Mouse (Mus musculus): ENCODE measurements at regions not wholly inside any gene's neighbourhood (a gene's known extent, or its start where the extent isn't known, plus 50 kb on each side); places are given as distances from the start of the nearest gene placed in this dataset.

DNA sequence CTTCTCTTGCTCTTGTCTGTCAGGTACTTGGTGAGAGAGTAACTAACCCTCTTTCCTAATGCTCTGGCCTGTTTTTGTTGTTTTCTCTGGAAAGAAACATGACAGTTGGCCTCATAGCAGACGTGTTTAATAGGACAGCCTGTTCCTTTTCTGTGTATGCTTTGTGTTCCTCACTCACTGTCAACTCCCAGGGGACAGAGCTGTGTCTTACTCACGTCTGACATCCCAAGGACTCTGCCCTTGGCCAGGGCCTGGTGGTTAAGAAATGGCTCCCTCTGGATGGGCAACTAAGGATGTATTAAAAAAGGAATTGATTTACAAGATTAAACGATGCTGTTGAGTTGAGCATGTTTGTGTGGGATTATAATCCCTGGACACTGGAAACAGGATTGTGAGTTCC is 164.1 kb downstream of the Cbln1 start:
- H3K27ac ChIP-seq (replicated peaks; ENCODE audit: low read depth, low read length), result no peak overlapping the region
- H3K9me3 ChIP-seq (replicated peaks; ENCODE audit: control insufficient read depth, low read length), result no peaks in the 10 kb centered on the region
- H3K9ac ChIP-seq (replicated peaks; ENCODE audit: low read length), result no peak overlapping the region
- DNase-seq (ENCODE audit: low spot score), result no peak
- H3K4me2 ChIP-seq (ENCODE audit: low read depth, low read length), result no peak overlapping the region
- no peaks in the 10 kb centered on the region for H3K4me1 ChIP-seq (ENCODE audit: control insufficient read depth, insufficient read depth, low read length)
- ATAC-seq (replicated peaks; ENCODE audit: insufficient number of reproducible peaks, low FRiP score, low TSS enrichment, low read depth), result no peak
- 58% methylated on average over 3 of the region's 3 CpGs for whole genome bisulfite sequencing
- no peaks in the 10 kb centered on the region for H3K36me3 ChIP-seq (replicated peaks; ENCODE audit: control insufficient read depth, insufficient read depth, low read depth, low read length)
- no peaks in the 10 kb centered on the region for H3K27me3 ChIP-seq (ENCODE audit: control insufficient read depth, insufficient read depth, low read length)
- no peak overlapping the region for H3K4me3 ChIP-seq (ENCODE audit: low read depth, low read length)

GRCm38 (mm10) chr8:87305001-87305400 is 167.4 kb downstream of the Cbln1 start:
- no peaks in the 10 kb centered on the region for H3K4me1 ChIP-seq (ENCODE audit: control insufficient read depth, insufficient read depth, low read length)
- H3K4me2 ChIP-seq (ENCODE audit: low read depth, low read length), result no peak overlapping the region
- no peak overlapping the region for H3K4me3 ChIP-seq (ENCODE audit: low read depth, low read length)
- H3K27me3 ChIP-seq (ENCODE audit: control insufficient read depth, insufficient read depth, low read length), result no peaks in the 10 kb centered on the region
- ATAC-seq (replicated peaks; ENCODE audit: insufficient number of reproducible peaks, low FRiP score, low TSS enrichment, low read depth), result no peak
- no peaks in the 10 kb centered on the region for H3K9me3 ChIP-seq (replicated peaks; ENCODE audit: control insufficient read depth, low read length)
- WGBS, result 85% methylated on average over 6 of the region's 6 CpGs
- no peaks in the 10 kb centered on the region for H3K36me3 ChIP-seq (replicated peaks; ENCODE audit: control insufficient read depth, insufficient read depth, low read depth, low read length)
- DNase-seq (ENCODE audit: low spot score), result no peak
- no peak overlapping the region for H3K9ac ChIP-seq (replicated peaks; ENCODE audit: low read length)
- no peak overlapping the region for H3K27ac ChIP-seq (replicated peaks; ENCODE audit: low read depth, low read length)

DNA sequence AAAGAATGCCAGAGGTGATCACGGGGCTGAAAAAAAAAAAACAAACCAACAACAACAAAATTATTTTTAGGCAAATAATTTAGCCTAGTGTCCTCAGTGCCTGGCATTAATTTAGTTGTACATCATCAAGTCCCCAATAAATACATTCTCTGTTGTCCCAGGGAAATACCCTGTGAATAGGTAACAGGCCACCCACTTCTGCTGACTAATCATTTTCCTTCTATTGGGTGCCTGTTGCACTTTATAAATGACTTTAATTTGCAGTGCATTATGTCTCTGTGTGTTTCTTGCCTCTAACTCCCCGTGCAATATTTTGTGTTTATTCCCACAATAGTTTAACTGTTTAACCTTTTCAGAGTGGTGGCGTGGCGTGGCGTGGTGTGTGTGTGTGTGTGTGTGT is 168.9 kb downstream of the Cbln1 start:
- H3K36me3 ChIP-seq (replicated peaks; ENCODE audit: control insufficient read depth, insufficient read depth, low read depth, low read length), result no peaks in the 10 kb centered on the region
- 84% methylated on average over 5 of the region's 5 CpGs for WGBS
- H3K27ac ChIP-seq (replicated peaks; ENCODE audit: low read depth, low read length), result no peak overlapping the region
- ATAC-seq (replicated peaks; ENCODE audit: insufficient number of reproducible peaks, low FRiP score, low TSS enrichment, low read depth), result no peak
- no peaks in the 10 kb centered on the region for H3K27me3 ChIP-seq (ENCODE audit: control insufficient read depth, insufficient read depth, low read length)
- H3K4me3 ChIP-seq (ENCODE audit: low read depth, low read length), result no peak overlapping the region
- no peak overlapping the region for H3K4me2 ChIP-seq (ENCODE audit: low read depth, low read length)
- no peaks in the 10 kb centered on the region for H3K4me1 ChIP-seq (ENCODE audit: control insufficient read depth, insufficient read depth, low read length)
- no peak overlapping the region for H3K9ac ChIP-seq (replicated peaks; ENCODE audit: low read length)
- DNase-seq (ENCODE audit: low spot score), result no peak
- no peaks in the 10 kb centered on the region for H3K9me3 ChIP-seq (replicated peaks; ENCODE audit: control insufficient read depth, low read length)

GRCm38 (mm10) chr8:87297761-87298160 is 174.6 kb downstream of the Cbln1 start:
- DNase-seq (ENCODE audit: low spot score) (no peak), ATAC-seq (replicated peaks; ENCODE audit: insufficient number of reproducible peaks, low FRiP score, low TSS enrichment, low read depth) (no peak)
- H3K4me3 ChIP-seq (ENCODE audit: low read depth, low read length), result no peak overlapping the region
- no peaks in the 10 kb centered on the region for H3K27me3 ChIP-seq (ENCODE audit: control insufficient read depth, insufficient read depth, low read length)
- no peak overlapping the region for H3K27ac ChIP-seq (replicated peaks; ENCODE audit: low read depth, low read length)
- H3K4me1 ChIP-seq (ENCODE audit: control insufficient read depth, insufficient read depth, low read length), result no peaks in the 10 kb centered on the region
- H3K36me3 ChIP-seq (replicated peaks; ENCODE audit: control insufficient read depth, insufficient read depth, low read depth, low read length), result no peaks in the 10 kb centered on the region
- WGBS, result 91% methylated on average over 6 of the region's 6 CpGs
- no peak overlapping the region for H3K9ac ChIP-seq (replicated peaks; ENCODE audit: low read length)
- H3K4me2 ChIP-seq (ENCODE audit: low read depth, low read length), result no peak overlapping the region
- H3K9me3 ChIP-seq (replicated peaks; ENCODE audit: control insufficient read depth, low read length), result no peaks in the 10 kb centered on the region

DNA sequence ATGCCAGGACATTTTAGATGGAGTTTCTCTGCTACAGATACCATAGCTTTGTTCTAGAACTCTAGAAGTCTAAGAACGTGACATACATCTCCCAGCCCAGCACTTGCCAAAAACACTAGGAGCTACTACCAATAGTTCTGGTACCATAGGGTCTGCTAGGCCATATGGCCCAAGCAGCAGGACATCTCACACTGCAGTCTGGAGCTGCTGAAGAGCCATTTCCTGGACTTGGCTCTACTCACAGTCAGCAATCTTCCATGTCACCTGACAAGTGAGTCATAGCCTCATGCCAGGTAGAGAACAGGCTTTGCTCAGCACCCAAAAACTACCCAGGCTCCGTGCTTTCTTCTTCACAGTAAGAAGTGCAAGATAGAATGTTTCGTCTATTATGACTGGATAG is 175.1 kb downstream of the Cbln1 start:
- Histone ChIP-seq H3K27me3 (ENCODE audit: control insufficient read depth, insufficient read depth, low read length) (no peaks in the 10 kb centered on the region), H3K4me2 (ENCODE audit: low read depth, low read length) (no peak overlapping the region), H3K9ac (replicated peaks; ENCODE audit: low read length) (no peak overlapping the region), H3K4me3 (ENCODE audit: low read depth, low read length) (no peak overlapping the region), H3K4me1 (ENCODE audit: control insufficient read depth, insufficient read depth, low read length) (no peaks in the 10 kb centered on the region), H3K9me3 (replicated peaks; ENCODE audit: control insufficient read depth, low read length) (no peaks in the 10 kb centered on the region), H3K36me3 (replicated peaks; ENCODE audit: control insufficient read depth, insufficient read depth, low read depth, low read length) (no peaks in the 10 kb centered on the region), H3K27ac (replicated peaks; ENCODE audit: low read depth, low read length) (no peak overlapping the region)
- ATAC-seq (replicated peaks; ENCODE audit: insufficient number of reproducible peaks, low FRiP score, low TSS enrichment, low read depth) (no peak), DNase-seq (ENCODE audit: low spot score) (no peak)
- WGBS, result 90% methylated on average over 3 of the region's 3 CpGs

GRCm38 (mm10) chr8:87286059-87286458 is 186.3 kb downstream of the Cbln1 start:
- H3K4me2 ChIP-seq (ENCODE audit: low read depth, low read length), result no peak overlapping the region
- no peaks in the 10 kb centered on the region for H3K36me3 ChIP-seq (replicated peaks; ENCODE audit: control insufficient read depth, insufficient read depth, low read depth, low read length)
- no peak overlapping the region for H3K9ac ChIP-seq (replicated peaks; ENCODE audit: low read length)
- 87% methylated on average over 8 of the region's 8 CpGs for WGBS
- DNase-seq (ENCODE audit: low spot score), result no peak
- H3K4me3 ChIP-seq (ENCODE audit: low read depth, low read length), result no peak overlapping the region
- no peak for ATAC-seq (replicated peaks; ENCODE audit: insufficient number of reproducible peaks, low FRiP score, low TSS enrichment, low read depth)
- no peaks in the 10 kb centered on the region for H3K9me3 ChIP-seq (replicated peaks; ENCODE audit: control insufficient read depth, low read length)
- H3K27ac ChIP-seq (replicated peaks; ENCODE audit: low read depth, low read length), result no peak overlapping the region
- no peaks in the 10 kb centered on the region for H3K27me3 ChIP-seq (ENCODE audit: control insufficient read depth, insufficient read depth, low read length)
- H3K4me1 ChIP-seq (ENCODE audit: control insufficient read depth, insufficient read depth, low read length), result no peaks in the 10 kb centered on the region

DNA sequence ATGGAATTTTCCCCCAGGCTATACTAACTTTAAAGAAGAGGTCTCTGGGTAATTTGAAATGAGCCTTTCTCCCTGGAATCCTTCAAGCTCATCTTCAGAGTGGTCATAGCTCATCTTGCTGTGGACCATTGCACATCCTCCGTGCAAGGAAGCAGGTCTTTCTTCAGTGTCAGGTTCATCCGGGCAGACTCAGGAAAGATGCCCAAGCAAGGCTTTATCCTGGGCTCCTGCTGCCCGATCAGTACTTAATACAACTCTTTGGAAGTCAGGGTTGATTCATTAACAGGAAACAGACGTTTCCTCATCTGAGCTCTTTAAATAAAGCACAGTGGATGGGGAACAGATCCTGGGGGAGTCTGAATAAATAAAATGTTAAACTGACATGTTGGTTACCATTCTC is 188.1 kb downstream of the Cbln1 start:
- no peak for ATAC-seq (replicated peaks; ENCODE audit: insufficient number of reproducible peaks, low FRiP score, low TSS enrichment, low read depth)
- H3K36me3 ChIP-seq (replicated peaks; ENCODE audit: control insufficient read depth, insufficient read depth, low read depth, low read length), result no peaks in the 10 kb centered on the region
- DNase-seq (ENCODE audit: low spot score), result no peak
- no peaks in the 10 kb centered on the region for H3K9me3 ChIP-seq (replicated peaks; ENCODE audit: control insufficient read depth, low read length)
- no peak overlapping the region for H3K4me2 ChIP-seq (ENCODE audit: low read depth, low read length)
- no peaks in the 10 kb centered on the region for H3K27me3 ChIP-seq (ENCODE audit: control insufficient read depth, insufficient read depth, low read length)
- H3K4me1 ChIP-seq (ENCODE audit: control insufficient read depth, insufficient read depth, low read length), result no peaks in the 10 kb centered on the region
- H3K9ac ChIP-seq (replicated peaks; ENCODE audit: low read length), result no peak overlapping the region
- H3K4me3 ChIP-seq (ENCODE audit: low read depth, low read length), result no peak overlapping the region
- 54% methylated on average over 4 of the region's 4 CpGs for WGBS
- no peak overlapping the region for H3K27ac ChIP-seq (replicated peaks; ENCODE audit: low read depth, low read length)

DNA sequence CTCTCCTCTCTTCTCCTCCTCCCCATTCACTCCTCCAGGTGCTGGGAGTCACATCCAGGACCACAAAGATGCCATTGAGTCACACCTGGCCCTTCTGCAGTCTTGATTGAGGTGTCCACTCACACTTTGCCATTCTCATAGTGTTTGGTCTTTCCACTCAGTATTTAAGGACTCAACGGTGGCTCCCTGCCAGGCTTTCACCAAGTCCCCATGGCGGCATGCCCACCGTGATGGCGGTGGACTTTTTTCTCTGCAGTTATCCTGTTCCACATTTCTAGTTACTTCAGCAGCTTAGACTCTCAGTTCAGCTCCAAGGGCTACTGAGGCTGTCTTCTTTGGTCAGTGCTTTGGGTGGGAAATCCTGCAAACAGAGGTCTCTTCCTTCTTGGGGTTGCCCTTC is 189.9 kb downstream of the Cbln1 start:
- Histone ChIP-seq H3K4me1 (ENCODE audit: control insufficient read depth, insufficient read depth, low read length) (no peaks in the 10 kb centered on the region), H3K9me3 (replicated peaks; ENCODE audit: control insufficient read depth, low read length) (no peaks in the 10 kb centered on the region), H3K9ac (replicated peaks; ENCODE audit: low read length) (no peak overlapping the region), H3K27ac (replicated peaks; ENCODE audit: low read depth, low read length) (no peak overlapping the region), H3K4me3 (ENCODE audit: low read depth, low read length) (no peak overlapping the region), H3K4me2 (ENCODE audit: low read depth, low read length) (no peak overlapping the region), H3K36me3 (replicated peaks; ENCODE audit: control insufficient read depth, insufficient read depth, low read depth, low read length) (no peaks in the 10 kb centered on the region), H3K27me3 (ENCODE audit: control insufficient read depth, insufficient read depth, low read length) (no peaks in the 10 kb centered on the region)
- WGBS, result 89% methylated on average over 4 of the region's 4 CpGs
- no peak for ATAC-seq (replicated peaks; ENCODE audit: insufficient number of reproducible peaks, low FRiP score, low TSS enrichment, low read depth)
- DNase-seq (ENCODE audit: low spot score), result no peak

GRCm38 (mm10) chr8:87273328-87273727 is 199.1 kb downstream of the Cbln1 start:
- H3K27ac ChIP-seq (replicated peaks; ENCODE audit: low read depth, low read length), result no peak overlapping the region
- WGBS, result 86% methylated on average over 6 of the region's 6 CpGs
- H3K9ac ChIP-seq (replicated peaks; ENCODE audit: low read length), result no peak overlapping the region
- ATAC-seq (replicated peaks; ENCODE audit: insufficient number of reproducible peaks, low FRiP score, low TSS enrichment, low read depth) (no peak), DNase-seq (ENCODE audit: low spot score) (no peak)
- H3K4me3 ChIP-seq (ENCODE audit: low read depth, low read length), result no peak overlapping the region
- no peaks in the 10 kb centered on the region for H3K36me3 ChIP-seq (replicated peaks; ENCODE audit: control insufficient read depth, insufficient read depth, low read depth, low read length)
- no peak overlapping the region for H3K4me2 ChIP-seq (ENCODE audit: low read depth, low read length)
- H3K27me3 ChIP-seq (ENCODE audit: control insufficient read depth, insufficient read depth, low read length), result no peaks in the 10 kb centered on the region
- no peaks in the 10 kb centered on the region; the same call in 1 of the 2 replicates for H3K9me3 ChIP-seq (replicated peaks; ENCODE audit: control insufficient read depth, low read length)
- H3K4me1 ChIP-seq (ENCODE audit: control insufficient read depth, insufficient read depth, low read length), result no peaks in the 10 kb centered on the region
